ENCODE assay signal across 8 mouse cellular contexts in genomic region chr12:84316721-84317621, GRCm38 (mm10). TPM values are rescaled to one million over a fixed set of nuclear protein-coding genes. Genes with fewer than 3 reads are reported as not detected.
DNase-seq lines count a peak whose midpoint lies in the region; ATAC-seq and TF ChIP-seq lines count a peak whose summit lies in the region.

Zfp410 (plus strand) TSS chr12:84316852.

- peak within 1 kb of the TSS; percentile 92 for H3K27ac ChIP-seq in forebrain, embryonic 13.5 days
- H3K27ac ChIP-seq in liver, postnatal 0 days (ENCODE audit: low read depth) = peak within 1 kb of the TSS; percentile 88
- peak within 1 kb of the TSS; percentile 93 for H3K27ac ChIP-seq in neural tube, embryonic 14.5 days (ENCODE audit: low read depth, low read length)

- H3K36me3 ChIP-seq in E14TG2a.4 (ENCODE audit: insufficient read depth, low read length) = no peaks in the 10 kb centered on the region
- no peaks in the 10 kb centered on the region for H3K36me3 ChIP-seq in forebrain, embryonic 13.5 days (ENCODE audit: poor library complexity, severe bottlenecking)
- peaks cover 3% of the 10 kb centered on the region for H3K36me3 ChIP-seq in liver, postnatal 0 days (replicated peaks; ENCODE audit: insufficient read depth, low read length)
- H3K36me3 ChIP-seq in neural tube, embryonic 14.5 days (ENCODE audit: control insufficient read depth, insufficient read depth, low read length) = no peaks in the 10 kb centered on the region

- TF ChIP-seq CTCF in E14TG2a.4 (conservative IDR thresholded peaks at IDR 0.05; ENCODE audit: low read length) = no peak
- no peak for TF ChIP-seq CTCF in liver, postnatal 0 days (IDR thresholded peaks at IDR 0.05; ENCODE audit: low read depth)

- no peaks in the 10 kb centered on the region for H3K9me3 ChIP-seq in E14TG2a.4 (ENCODE audit: low read length)
- H3K9me3 ChIP-seq in forebrain, embryonic 13.5 days (replicated peaks) = no peaks in the 10 kb centered on the region
- H3K9me3 ChIP-seq in liver, postnatal 0 days (ENCODE audit: low read length) = no peaks in the 10 kb centered on the region
- H3K9me3 ChIP-seq in neural tube, embryonic 14.5 days (ENCODE audit: control insufficient read depth, low read length) = no peaks in the 10 kb centered on the region

- intact Hi-C loops in heart, postnatal 10 days (cut with DNase I) = no loop called here

- peak within 1 kb of the TSS; percentile 95 for H3K4me2 ChIP-seq in forebrain, embryonic 13.5 days
- H3K4me2 ChIP-seq in liver, postnatal 0 days (ENCODE audit: low read depth, low read length) = peak within 1 kb of the TSS; percentile 84
- peak within 1 kb of the TSS; percentile 83 for H3K4me2 ChIP-seq in neural tube, embryonic 14.5 days (ENCODE audit: low read depth, low read length)

- ATAC-seq in forebrain, embryonic 13.5 days = peak; percentile 94
- peak; percentile 92 for ATAC-seq in liver, postnatal 0 days
- ATAC-seq in neural tube, embryonic 14.5 days (ENCODE audit: low read depth) = peak; percentile 94

- WGBS in forebrain, embryonic 13.5 days = under 1% methylated on average over 76 of the region's 77 CpGs
- WGBS in large intestine, adult 2 months = under 1% methylated on average over 77 of the region's 77 CpGs
- 1% methylated on average over 73 of the region's 77 CpGs for WGBS in liver, postnatal 0 days (ENCODE audit: insufficient replicate concordance)
- WGBS in neural tube, embryonic 14.5 days = under 1% methylated on average over 75 of the region's 77 CpGs

- DNase-seq in c-Kit-positive CD71-positive TER-119-positive erythroid progenitor cells, embryonic 14.5 days (ENCODE audit: low spot score) = peak; percentile 73
- peak; percentile 91 to 93 for DNase-seq in heart, postnatal 10 days
- DNase-seq in large intestine, adult 2 months (ENCODE audit: low read depth, low spot score) = peak; percentile 56
- DNase-seq in liver, postnatal 0 days = peak; percentile 88
- peak; percentile 86 for DNase-seq in testis, postnatal 10 days (ENCODE audit: low spot score)

- H3K27me3 ChIP-seq in E14TG2a.4 (ENCODE audit: insufficient read depth, low read length) = no peaks in the 10 kb centered on the region
- H3K27me3 ChIP-seq in forebrain, embryonic 13.5 days = no peaks in the 10 kb centered on the region
- H3K27me3 ChIP-seq in liver, postnatal 0 days (ENCODE audit: insufficient read depth, low read length) = no peaks in the 10 kb centered on the region
- H3K27me3 ChIP-seq in neural tube, embryonic 14.5 days (ENCODE audit: control insufficient read depth, insufficient read depth, low read length) = no peaks in the 10 kb centered on the region; the same call in 1 of the 2 replicates

- peak within 1 kb of the TSS; percentile 98 for H3K4me3 ChIP-seq in E14TG2a.4 (replicated peaks; ENCODE audit: low read length)
- H3K4me3 ChIP-seq in forebrain, embryonic 13.5 days = peak within 1 kb of the TSS; percentile 99
- H3K4me3 ChIP-seq in liver, postnatal 0 days (ENCODE audit: low read depth, low read length) = peak within 1 kb of the TSS; percentile 95
- peak within 1 kb of the TSS; percentile 99 for H3K4me3 ChIP-seq in neural tube, embryonic 14.5 days (ENCODE audit: low read depth, low read length)

- TF ChIP-seq EP300 in liver, postnatal 0 days (IDR thresholded peaks at IDR 0.05; ENCODE audit: low read depth) = no peak

- H3K4me1 ChIP-seq in E14TG2a.4 (replicated peaks; ENCODE audit: low read depth, low read length) = peaks cover 18% of the 10 kb centered on the region
- H3K4me1 ChIP-seq in forebrain, embryonic 13.5 days = peaks cover 33% of the 10 kb centered on the region
- peaks cover 24% of the 10 kb centered on the region for H3K4me1 ChIP-seq in liver, postnatal 0 days (ENCODE audit: insufficient read depth)
- H3K4me1 ChIP-seq in neural tube, embryonic 14.5 days (ENCODE audit: control insufficient read depth, insufficient read depth, low read length) = peaks cover 17% of the 10 kb centered on the region

- H3K9ac ChIP-seq in forebrain, embryonic 13.5 days = peak within 1 kb of the TSS; percentile 94
- peak within 1 kb of the TSS; percentile 99 for H3K9ac ChIP-seq in liver, postnatal 0 days (replicated peaks)
- H3K9ac ChIP-seq in neural tube, embryonic 14.5 days (replicated peaks; ENCODE audit: low read depth, low read length) = peak within 1 kb of the TSS; percentile 88

RNA-seq across cellular contexts. Expression of gene Zfp410, which starts in this region (rescaled TPM):
- polyA plus RNA-seq in forebrain, embryonic 13.5 days (2015; fragmentation: Nextera tagmentation; extraction: Ambion mirVana) = 109 and 120 TPM in 2 replicates
- 10 to 100 TPM; 33.6 to 34.8 TPM for total RNA-seq in heart, postnatal 10 days (2021)
- polyA plus RNA-seq in large intestine, adult 2 months (2012; rRNA removed) = 29.4 and 35.1 TPM in 2 replicates
- polyA plus RNA-seq in liver, postnatal 0 days (2015; fragmentation: Nextera tagmentation; extraction: Ambion mirVana) = 19.0 and 22.7 TPM in 2 replicates
- polyA plus RNA-seq in neural tube, embryonic 14.5 days (2014; fragmentation: Nextera tagmentation; extraction: Ambion mirVana) = 68.0 and 76.9 TPM in 2 replicates

Comparison
In these comparisons a context has a peak if more than half of its experiments do, and no peak if none do; other contexts are left out.
1. Peak in every context shown above with its lines: DNase-seq, ATAC-seq, H3K4me3 ChIP-seq and H3K27ac ChIP-seq.